Mouse (Mus musculus) ES-Bruce4 (cell line): Measurements from ENCODE around the gene Pcare.
A peak's percentile ranks its signal among the peaks of the same experiment; 100 is the strongest.

Source experiments
- CTCF ChIP-seq: IDR thresholded peaks from one replicate; pipeline ENCODE4 v1.8.1; 2011; ENCODE audit warnings: low read depth, low read length
- EP300 ChIP-seq: IDR thresholded peaks from 2 replicates; pipeline ENCODE4 v1.6.1; 2011; ENCODE audit warnings: low read depth, low read length; ENCODE audit not compliant: insufficient read depth

DNA sequence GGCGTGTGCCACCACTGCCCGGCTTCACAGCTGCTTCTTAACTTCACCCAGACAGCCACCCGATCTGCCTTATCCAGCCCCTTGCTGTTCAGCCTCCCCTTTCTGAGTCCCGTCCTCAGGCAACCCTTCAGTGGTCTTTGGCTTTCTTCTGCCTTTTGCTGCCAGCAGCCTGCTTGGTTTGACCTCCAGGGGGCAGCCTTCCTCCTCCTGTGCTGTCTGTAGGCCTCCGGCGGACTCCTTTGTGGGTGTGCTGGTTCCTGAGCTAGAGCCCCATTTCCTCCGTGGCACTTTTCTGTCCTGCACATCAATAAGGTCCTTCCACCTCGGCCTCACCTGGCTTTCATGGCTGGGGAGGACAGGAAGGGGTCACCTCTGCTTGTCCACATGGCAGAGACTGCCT, 58.9 kb downstream of the Pcare start:
- TF ChIP-seq CTCF, result peak; percentile 90
- no peak for TF ChIP-seq EP300
